Mouse (Mus musculus): ENCODE results near the gene Cx3cr1.
"Not testable (repeated sequence)": the region's sequence is repeated elsewhere in the genome, so short reads cannot be mapped to it uniquely, and the experiment has no call there.

Cx3cr1 gene

DNA sequence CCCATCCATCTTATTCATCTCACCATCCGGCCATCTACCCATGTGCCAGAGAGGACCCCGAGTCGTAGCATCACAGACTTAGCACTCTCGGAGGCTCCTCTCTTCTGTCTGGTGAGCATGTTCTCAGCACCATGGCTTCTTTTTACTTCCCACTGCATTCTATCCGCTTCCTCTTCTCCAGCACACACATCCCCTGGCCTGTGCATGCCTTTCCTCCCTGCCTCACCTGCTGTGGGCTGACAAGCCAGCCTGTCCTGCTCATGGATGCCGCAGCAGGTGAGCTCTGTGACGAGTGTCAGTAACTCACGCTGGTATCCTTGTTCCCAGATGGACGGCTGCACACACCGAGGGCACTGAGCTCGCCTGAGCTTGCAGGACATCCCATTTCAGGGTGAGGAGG is at the start of gene Cx3cr1:
Gene Cx3cr1 (minus strand): TSS at position 101 of the 400 bp plus-strand sequence.
- DNase-seq (ENCODE audit: low spot score in 2 of 2) = no peak

DNA sequence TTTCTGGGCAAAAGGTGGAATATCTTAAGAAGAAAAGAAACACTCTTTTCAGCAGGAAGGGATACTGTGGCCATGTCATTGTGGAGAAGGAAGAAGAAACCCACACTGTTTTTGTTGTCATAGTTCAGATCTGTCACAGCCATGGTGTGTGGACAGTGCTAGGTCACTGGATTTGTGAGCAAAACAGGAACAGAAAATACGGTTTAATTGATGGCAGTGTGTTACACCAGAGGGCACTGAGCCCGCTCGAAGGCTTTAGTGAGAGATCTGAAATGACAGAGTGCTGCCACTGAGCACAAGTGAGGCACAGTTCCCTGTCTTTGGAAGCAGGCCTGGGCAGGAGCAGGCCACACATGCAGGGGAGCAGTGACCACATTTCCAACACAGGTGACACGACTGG is 48.5 kb upstream of the Cx3cr1 start:
- no peak for DNase-seq (ENCODE audit: low spot score in 2 of 2)

DNA sequence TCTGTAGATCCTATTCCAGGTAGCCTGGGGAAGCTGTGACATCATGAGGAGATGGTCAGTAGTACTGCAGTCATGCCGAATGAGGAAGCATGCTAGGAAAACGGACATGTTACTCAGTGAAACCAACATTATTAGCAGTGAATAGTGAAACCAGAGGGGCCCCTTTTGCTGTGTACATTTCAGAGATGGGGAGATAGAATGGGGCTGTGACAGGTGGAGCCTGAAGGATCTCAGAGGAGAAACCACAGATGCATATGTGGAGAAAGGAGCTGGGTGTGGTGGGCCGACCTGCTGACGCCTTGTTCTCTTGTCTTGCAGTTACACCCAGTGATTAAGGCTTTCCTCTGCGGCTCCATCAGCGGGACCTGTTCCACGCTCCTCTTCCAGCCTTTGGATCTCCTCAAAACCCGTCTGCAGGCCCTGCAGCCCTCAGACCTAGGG is 46.5 kb upstream of the Cx3cr1 start:
- DNase-seq (ENCODE audit: low spot score in 2 of 2) = no peak

DNA sequence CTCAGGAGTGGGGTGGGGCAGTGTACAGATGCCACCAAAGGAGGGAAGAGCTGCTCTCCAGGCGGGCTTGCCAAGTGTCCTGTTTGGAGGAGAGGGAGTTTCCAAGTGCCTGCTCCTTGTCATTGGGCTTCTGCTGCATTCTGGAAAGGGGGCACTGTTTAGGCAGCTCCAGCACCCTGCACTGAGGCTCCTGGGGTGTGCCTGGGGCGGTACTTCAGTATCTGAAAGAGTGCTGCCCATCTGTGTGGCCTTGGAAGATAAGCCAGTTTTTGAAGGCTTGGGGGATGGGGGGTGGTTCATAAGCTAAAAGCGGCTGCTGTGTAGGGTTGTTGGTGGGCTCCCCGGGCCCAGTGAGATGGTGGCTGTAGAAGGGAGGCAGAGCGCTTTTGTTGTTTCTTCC is 45.9 kb upstream of the Cx3cr1 start:
- DNase-seq (ENCODE audit: low spot score in 2 of 2) = no peak

DNA sequence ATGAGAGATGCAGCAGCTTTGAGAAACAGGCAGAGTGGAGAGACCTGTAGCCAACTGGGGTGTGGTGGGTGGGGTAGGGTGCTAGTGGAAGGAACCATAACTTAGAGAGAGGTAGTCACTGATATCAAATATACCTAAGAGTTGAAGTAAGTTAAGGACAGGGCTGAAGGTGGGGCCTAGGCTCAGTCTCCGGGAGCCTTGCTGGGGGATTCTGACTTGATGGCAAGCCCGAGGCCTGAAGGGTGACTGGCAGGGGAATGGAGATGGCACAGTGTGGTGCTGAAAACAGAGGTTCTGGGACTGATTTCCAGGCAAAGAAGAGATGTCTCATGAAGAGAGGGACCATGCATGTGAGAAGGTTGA is 45.1 kb upstream of the Cx3cr1 start:
- no peak for DNase-seq (ENCODE audit: low spot score in 2 of 2)

DNA sequence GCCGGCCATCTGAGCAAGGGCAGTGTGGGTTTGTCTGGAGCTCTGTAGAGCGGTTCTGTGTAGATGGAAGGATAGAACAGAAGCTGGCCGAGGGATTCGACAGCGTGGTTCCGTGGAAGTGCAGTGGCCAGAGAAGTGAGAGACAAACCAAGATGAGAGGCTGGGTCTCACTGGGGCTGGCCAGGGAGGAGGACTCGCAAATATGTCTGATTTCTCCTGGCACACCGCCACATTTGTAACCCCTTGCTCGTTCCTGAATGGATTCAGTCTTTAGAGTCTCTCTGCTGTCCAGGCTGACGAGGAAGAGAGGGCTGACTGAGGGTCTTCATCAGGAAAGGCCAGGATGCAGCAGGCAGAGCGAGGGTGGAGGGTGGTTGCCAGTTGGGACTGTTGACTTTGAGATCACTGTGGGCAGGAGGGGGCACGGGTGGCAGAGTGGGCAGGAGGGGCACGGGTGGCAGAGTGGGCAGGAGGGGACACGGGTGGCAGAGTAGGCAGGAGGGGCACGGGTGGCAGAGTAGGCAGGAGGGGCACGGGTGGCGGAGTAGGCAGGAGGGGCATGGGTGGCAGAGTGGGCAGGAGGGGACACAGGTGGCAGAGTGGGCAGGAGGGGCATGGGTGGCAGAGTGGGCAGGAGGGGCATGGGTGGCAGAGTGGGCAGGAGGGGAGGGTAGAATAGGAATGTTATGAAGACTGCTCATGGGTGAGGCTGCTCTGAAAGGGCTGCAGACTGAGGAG is 44.5 kb upstream of the Cx3cr1 start:
- no peak for DNase-seq (ENCODE audit: low spot score in 2 of 2)

DNA sequence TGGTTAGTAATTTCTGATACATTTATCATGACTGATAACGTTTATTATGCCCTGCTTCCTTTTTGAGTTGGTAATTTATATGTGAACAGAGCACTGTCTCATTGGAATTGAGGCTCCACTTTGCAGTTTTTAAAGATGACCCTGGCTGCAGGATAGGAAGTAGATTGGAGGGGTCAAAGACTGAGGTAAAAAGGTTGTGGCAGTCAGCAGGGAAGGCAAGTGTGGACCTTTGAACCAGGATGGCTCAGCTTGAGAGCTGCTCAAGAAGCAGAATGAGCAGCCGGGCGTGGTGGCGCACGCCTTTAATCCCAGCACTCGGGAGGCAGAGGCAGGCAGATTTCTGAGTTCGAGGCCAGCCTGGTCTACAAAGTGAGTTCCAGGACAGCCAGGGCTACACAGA is 43.8 kb upstream of the Cx3cr1 start:
- DNase-seq (ENCODE audit: low spot score in 2 of 2) = no peak

DNA sequence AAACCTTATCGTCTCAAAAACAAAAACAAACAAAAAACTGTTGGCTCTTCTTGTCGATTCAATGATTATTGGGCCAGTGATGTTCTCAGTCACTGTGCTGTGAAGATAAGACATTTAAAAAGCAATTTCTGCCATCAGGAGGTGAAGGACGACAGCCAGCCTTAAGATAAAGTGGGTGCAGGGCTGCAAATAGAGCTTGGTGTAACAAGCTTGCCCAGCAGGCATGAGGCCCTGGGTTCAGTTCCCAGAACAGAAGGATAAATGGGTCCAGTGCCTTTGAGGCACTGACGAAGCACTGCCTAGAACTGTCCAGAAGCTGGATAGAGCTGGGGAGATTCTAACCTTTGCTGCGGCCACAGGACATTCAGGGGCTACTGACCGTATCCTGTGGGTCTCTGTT is 42.8 kb upstream of the Cx3cr1 start:
- DNase-seq (ENCODE audit: low spot score in 2 of 2) = no peak

DNA sequence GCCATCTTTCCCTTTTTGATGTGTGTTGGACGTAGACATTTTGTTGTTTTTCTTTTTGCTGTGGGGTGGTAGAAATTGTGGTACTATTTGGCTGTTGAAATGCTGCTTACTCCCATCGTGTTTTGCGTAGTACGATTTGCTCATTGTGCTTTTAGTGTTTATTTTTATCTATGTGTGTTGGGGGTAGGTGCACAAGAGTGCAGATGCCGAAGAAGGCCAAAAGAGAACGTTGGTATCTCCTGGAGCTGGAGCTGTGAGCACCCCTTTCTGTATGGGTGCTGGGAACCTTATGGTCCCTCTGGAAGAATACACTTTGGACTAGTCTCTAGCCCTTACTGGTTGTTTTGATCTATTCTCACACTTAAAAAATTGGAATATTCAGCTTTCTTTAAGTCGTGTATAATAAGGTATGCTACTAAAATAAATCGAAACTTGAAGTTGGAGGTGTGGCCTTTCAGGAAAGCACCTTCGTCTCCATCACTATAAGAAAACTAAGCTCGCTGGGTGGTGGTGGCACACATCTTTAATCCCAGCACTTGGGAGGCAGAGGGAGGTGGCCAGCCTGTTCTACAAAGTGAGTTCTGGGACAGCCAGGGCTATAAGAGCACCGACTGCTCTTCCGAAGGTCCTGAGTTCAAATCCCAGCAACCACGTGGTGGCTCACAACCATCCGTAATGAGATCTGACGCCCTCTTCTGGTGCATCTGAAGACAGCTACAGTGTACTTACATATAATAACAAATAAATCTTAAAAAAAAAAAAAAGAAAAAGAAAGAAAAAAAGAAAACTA is 41.7 kb upstream of the Cx3cr1 start:
- no peak for DNase-seq (ENCODE audit: low spot score in 2 of 2)

DNA sequence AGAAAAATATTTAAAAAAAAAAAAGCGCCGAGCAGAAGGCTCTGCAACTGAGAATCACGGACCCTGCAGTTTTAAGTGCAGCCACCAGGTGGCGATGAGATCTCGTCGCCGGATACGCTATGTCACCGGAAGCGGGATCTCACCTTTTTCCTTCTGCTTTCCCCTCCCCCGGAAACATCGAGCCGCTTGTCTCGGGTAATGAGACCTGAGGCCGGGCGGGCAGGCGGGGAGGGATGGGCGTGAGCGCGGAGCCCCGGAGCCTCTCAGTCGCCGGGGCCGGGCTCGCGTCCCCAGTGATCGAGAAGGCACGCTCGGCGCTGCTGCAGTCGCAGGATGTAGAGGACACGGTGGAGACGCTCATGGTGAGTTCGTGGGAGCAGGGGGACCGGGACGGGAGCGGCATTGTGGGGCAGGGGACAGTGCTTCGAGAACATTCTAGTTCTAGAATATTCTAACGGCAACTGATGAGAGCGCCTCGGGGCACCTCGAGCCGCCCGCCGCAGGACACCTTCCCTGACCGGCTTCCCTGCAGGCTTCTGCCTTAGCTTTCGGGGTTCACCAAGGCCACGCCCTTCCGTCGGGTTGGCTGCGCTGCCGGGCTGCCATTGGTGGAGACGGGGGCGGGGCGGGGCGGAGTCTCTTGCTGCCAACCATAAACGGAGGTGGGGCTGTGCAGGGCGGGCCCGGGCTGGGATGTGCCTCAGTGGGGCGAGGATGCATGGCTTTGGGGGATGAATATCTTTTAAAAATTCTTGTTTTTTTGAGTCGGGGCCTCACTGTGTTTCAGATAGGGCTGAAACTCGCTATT is 40.7 kb upstream of the Cx3cr1 start, which contains the start of gene Slc25a38:
Gene Slc25a38 (plus strand): TSS at position 164 of the 808 bp plus-strand sequence.
- DNase-seq (ENCODE audit: low spot score in 2 of 2) = peak; percentile 95 to 97

DNA sequence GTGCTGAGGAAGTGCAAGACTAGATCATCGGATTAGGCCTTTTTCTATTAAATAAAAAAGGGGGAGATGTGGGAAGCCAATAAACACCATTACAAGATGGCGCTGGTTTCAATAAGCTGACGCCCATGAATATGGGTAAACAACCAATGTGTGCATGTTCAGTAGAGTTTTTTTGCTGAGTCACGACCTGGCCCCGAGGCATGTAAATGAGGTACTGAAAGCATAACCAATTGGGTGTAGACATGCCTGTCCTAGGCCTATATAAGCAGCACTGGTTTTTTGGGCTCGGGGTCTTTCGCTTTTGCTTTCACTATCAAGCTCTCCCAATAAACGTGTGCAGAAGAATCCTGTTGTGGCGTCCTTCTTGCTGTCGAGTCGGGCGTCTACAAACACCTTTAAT is 39.3 kb upstream of the Cx3cr1 start:
- not testable (repeated sequence) for DNase-seq (ENCODE audit: low spot score in 2 of 2)

DNA sequence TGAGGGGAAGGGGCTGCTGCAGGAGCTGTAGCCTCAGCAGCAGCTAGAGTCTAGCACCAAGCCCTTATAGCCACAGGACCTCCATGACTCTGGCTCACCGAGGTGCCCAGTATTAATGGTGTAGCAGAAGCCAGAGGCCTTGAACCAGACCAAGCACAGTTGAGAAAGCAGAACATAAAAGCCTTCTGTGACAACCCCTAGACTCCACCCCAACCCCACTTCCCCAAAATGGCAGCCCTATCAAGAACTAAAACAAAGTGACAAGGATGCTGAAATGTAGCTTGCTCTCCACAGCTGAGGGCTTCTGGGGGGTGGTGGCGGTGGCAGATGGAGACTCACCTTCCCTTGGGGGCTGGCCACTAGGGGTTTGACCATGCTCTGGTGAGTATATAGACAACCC is 31.5 kb upstream of the Cx3cr1 start:
- DNase-seq (ENCODE audit: low spot score in 2 of 2) = no peak

DNA sequence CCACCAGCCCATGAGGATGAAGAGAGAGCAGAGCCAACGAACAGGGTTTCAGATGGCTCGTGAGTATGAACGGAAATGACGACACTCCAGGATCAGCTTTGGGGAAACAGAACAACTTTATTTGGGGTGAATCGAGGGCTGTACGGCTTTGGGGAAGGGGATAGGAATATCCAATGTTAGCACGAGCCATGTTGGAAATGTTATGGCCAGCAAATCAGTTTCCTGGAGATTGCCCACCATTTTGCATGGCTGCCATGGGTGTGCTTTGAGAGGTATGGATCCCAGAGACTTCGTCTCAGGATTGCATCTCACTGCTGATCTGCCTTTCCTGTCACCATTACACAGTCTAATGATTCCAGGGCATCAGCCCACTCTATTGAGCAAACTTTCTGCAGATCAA is 29.6 kb upstream of the Cx3cr1 start:
- DNase-seq (ENCODE audit: low spot score in 2 of 2) = no peak

DNA sequence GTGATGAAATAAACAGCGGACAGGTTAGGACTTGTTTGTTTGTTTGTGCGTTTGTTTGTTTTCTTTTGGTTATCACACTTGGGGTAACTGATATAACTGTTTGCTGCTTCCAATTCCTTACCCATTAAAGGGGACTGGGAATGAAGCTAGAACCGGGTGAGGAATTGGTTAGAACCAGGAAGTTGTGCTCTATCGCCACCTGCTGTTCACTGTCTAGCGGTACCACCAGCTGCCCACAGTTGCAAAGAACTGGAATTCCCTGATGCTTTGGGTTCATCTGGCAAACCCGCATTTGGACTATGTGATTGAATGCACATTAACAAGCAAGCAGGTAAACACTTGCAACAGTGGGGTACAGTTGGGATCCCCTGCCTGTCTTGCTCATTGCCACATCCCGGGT is 29.0 kb upstream of the Cx3cr1 start:
- peak in 1 of 2 experiments; percentile 43 for DNase-seq (ENCODE audit: low spot score in 2 of 2)

DNA sequence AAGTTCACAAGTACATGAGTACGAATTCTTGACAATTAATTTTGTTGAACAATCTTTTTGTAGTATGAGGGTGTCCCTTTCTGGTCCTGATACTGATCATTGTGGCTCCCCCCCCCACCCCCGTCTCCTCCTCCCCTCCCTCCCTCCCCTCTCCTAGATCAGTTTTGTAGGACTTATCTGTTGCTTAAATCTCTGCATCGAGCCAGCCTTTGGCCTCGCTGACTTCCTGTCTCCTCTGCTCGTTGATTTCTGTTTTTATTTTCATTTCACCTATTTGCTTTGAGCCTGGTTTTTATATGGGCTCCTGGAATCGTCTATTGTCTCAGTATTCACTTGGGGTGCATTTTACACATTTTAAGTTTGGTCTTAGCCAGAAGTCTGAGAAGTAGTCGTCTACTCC is 26.2 kb upstream of the Cx3cr1 start:
- DNase-seq (ENCODE audit: low spot score in 2 of 2) = no peak

DNA sequence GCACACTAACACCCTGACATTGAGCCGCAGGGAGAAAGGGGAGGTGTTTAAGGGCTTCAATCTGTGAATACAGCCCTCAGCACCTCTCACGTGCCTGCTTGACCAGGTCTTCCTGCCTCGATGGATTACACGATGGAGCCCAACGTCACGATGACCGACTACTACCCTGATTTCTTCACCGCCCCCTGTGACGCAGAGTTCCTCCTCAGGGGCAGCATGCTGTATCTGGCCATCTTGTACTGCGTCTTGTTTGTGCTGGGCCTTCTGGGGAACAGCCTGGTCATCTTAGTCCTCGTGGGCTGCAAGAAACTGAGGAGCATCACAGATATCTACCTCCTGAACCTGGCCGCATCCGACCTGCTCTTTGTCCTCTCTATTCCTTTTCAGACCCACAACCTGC is 24.0 kb upstream of the Cx3cr1 start:
- no peak for DNase-seq (ENCODE audit: low spot score in 2 of 2)

DNA sequence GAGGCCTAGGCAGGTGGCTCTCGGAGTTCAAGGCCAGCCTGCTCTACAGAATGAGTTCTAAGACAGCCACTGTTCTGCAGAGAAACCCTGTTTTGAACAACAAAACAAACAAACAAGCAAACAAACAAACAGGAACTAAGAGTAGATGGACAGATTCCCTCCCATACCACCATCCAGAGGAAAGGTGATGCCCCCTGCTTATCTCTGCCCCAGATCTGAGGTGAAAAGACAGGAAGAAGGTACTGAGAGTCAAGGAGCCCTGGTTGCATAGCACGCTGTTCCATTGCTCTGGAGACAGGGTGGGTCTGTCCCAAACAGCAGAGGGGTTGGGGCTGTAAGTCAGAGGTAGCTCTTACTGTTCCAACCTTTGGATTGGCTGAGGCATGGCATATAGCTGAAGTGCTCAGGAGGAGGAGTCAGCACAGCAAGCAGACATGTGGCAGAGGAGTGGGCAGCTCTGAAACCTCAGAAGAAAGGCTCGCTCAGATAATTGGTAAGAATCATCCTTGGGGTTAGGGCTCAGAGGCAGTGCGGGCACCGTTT is 22.1 kb upstream of the Cx3cr1 start, which contains the start of gene Ccr8:
Gene Ccr8 (plus strand): TSS at position 419 of the 543 bp plus-strand sequence.
- no peak for DNase-seq (ENCODE audit: low spot score in 2 of 2)

DNA sequence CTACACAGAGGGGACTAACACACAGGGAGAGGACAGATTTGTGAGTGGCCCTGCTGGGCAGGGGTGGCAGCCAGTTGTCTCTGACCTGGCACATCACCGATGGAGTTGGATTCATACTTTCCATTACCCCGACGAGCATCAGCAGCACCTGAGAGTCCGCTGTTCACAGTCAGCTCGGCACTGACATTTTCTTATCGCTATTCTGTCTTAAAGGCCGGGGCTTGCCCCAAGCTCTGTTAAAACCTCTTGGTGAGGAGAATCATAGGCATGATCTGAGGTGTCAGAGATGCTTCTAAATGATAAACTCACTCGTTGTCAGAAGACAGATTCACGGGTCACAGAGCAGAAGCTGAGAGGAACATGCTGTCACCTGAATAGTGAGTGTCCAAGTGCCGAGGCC is 21.4 kb upstream of the Cx3cr1 start:
- DNase-seq (ENCODE audit: low spot score in 2 of 2) = no peak

DNA sequence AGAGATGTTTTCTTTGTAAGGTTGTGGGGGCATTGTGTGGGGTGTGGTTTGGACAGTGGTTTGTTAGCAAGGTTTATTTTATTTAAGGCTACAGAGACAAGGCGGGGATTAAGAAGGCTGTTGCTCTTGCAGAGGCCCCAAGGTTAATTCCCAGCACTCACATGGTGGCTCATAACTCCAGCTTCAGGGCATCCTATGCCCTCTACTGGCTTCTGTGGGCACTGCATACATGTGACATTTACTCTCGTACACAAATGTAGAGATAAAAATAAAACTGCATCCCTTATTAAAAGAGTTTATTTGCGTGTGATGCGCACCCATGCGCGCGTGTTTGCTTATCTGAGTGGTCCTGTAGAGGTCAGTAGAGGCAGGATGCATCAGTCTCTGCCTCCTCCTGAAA is 19.4 kb upstream of the Cx3cr1 start:
- DNase-seq (ENCODE audit: low spot score in 2 of 2) = no peak

DNA sequence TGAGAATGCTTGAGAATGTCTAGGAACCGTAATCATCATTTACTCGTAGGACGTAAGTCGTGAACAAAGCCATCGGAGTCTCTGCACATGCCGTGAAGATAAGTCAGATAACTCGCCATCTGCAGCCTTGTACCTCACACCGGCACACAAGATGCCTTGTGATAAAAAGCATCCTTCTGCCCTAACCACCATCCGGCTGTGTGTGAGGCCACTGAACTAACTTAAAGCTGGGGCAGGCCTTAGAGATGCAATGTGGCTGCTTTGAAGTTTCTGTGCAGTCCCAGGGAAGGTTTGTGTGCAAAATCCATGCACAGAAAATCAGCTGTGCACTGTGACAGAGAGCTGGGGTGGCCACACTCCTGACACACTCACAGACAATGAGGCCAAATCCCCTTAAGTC is 14.7 kb upstream of the Cx3cr1 start:
- no peak for DNase-seq (ENCODE audit: low spot score in 2 of 2)

DNA sequence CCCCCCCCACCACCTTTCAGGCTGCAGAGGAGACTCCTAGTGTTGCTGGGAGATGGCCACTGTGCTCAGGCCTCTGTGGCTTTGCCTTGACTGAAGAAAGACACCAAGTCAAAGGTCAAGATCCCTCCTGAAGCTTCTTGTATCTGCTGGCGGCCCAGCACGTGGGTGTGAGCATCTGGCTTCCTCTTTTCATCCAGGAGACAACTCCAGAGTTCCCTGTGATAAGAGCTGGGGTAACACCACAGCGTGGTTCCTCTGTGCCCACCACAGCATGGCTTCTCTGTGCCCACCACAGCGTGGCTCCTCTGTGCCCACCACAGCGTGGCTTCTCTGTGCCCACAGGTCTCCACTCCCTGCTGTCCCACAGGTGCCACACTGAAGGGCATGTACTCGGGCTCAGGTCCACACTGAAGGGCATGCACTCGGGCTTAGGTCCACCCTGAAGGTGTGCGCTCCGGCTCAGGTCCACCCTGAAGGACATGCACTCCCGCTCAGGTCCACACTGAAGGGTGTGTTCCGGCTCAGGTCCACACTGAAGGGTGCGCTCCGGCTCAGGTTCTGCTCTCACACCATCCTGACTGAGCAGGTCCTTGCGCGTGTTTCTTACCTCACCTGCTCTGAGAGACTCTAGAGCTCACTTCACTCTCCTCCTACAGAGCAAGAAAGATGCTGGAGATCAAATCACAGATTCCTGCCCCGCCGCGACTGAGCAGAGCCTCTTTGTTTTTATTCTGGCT is 13.6 kb upstream of the Cx3cr1 start:
- DNase-seq (ENCODE audit: low spot score in 2 of 2) = no peak

Measured in right cerebral cortex, postnatal 36 days (tissue).